Mouse (Mus musculus) regulatory T cell (primary cell): ENCODE measurements around the gene Stk32b.

ENCODE experiments used
- in situ Hi-C: fragments of 300-600 bp; cut with MboI, MseI; formaldehyde crosslinking; loops from one replicate; pipeline ENCODE4 v1.15.1; 2025; ENCODE audit warnings: high pct_unique_total_duplicates

The Stk32b gene

DNA sequence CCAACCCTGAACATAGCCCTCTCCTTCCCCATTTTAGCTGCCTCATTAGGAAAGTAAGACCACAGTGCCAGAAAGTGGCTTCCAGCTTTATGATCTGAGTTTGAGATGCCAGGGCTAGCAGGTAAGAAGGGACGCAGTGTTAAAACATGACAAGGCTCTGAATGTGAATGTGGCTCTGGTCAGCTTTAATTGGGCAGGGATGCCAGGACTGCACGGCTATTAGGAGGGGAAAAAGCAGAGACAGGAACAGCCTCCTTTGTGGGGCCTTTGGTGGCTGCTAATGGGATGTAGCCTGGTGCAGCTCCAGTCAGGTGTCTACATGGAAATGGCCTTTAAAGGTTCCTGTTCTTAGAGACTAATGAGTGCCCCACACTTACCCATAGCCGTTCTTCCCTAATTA is 52.0 kb downstream of the Stk32b start:
- in situ Hi-C loops: no loop called here

DNA sequence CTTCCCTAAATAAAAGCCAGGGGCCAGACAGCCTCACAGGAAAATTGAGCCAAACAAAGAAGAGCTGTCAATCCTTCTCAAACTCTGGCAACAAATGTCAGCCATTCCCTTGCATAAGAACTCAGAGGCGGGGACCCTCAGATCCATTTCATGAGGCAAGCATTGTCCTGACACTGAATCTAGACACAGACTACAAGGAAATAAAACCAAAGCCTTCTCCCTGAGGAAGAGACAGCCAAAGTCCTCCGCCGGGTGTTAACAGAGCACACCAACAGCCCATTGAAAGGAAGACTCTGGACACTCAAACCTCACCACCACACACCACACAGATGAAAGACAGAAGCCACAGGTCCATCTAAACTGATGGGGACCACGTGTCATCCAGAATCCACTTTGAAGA is 57.8 kb downstream of the Stk32b start:
- in situ Hi-C loops: no loop called here

DNA sequence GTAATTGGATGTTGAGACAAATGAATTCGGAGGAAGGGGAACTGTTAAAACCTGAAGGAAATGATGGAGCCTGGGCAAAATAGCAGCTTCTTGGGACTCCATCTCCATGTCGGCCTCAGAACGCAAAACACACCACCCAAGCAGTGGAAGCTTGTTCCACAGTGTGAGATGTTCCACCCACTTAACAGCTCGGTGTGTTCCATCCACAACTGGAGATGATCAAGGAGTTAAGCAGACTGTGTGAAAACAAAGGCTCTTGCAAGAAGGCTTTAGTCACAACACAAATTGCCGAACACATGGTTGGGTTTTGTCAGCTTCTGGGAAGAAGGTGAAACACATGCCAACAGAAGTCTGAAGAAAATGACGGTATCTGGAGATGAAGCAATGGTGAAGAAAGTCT is 59.2 kb downstream of the Stk32b start:
- in situ Hi-C loops: no loop called here

DNA sequence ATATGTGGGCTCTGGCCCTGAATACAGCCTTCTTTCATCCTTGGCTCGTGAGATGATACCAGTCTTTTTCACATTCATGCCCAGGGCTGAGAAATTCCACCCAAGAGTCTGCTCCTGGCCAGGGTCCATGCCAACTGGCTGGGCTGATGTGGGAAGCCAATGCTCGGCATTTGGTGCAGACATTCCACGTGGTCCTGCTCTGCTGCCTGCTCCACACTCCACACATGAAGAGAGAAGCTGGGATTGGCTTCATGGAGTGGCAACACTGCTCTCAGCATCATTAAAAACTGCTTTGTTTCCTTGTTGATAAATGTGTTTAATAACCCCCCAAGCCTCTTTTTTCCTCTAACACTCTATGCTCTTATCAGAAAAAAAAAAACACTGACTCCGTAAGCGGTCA is 61.8 kb downstream of the Stk32b start:
- in situ Hi-C loops: no loop called here

DNA sequence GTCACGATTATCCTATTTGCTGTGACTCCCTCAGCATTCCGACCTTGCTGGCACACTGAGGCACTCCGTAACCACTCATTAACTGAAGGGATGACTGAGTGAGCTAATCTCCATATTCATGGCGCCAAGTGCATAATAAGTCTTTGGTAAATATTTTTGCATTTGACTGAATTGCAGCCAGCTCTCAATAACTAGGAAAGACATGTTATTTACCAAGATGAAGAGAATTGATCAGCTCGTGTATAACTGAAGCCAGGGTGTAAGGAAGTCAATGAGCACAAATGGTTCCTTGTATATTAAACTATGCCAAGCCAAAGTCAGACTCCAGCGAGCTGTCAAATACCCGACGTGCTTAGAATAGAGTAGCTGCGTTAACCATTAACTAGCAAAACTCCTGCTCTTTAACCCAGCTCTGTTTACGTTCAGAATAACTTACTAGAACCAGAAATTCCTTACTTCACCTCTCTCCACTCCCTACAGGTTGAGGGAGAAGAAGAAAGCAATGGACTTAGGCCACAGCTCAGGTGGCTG is 66.2 kb downstream of the Stk32b start:
- in situ Hi-C loops: no loop called here

DNA sequence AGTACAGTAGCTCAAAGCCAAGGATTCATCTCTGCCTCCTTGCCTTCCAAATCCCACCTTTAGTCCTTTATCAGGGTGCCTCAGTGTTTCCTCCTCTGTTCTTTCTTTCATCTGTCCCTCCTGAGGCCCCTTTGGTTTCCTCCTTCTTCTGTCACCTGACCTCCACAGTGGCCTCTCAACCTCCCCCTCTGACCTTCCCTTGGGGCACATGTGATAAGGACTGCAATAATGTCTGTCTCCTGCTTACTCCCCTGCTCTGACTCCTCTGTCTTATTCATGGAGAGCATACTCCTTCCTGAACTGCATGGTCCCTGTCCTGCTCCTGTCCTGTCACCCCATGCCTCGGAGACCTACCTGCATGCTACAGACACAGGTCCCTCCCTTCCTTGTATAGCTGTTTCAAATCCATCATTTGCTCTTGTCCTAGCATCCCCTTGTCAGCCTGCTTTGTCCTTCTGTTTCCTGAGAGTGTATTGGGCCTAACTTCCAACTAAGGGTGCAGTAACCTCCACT is 66.8 kb downstream of the Stk32b start:
- in situ Hi-C loops: no loop called here

DNA sequence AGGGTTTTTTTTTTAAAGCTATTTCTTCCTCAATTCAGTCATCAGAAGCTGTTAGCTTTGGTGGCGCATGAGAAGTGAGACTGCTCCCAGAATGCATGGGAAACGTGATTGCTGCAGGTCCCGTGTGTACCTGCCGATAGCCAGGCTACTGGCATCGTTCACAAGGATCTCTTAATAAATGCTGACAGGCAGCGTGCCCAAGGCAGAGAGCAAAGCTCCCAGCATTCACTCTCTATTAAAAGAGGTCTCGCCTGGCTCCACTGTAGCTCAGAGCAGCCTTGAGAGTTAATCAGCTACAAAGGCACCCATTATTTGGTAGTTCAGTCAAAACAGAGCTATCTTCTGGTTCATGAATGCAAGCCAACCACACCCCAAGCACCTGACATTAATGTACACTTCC is 72.9 kb downstream of the Stk32b start:
- in situ Hi-C loops: no loop called here

DNA sequence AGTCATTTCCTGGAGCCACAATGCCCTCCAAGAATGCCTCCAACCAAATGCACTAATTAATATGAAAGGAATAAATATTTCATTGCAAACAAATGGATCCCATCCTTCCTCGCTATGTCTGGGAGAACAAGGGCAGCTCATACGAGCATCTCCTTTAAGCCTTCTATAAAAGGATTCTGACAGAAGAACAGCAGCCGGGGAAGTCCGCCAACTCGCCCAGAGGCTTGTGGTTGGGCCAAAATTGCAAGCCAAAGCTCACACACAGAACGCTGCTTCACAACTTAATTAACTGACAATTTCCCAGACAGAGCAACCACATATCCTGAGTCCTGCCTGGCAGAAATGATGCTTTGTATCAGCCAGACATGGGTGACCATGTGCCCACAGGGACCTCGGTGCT is 74.5 kb downstream of the Stk32b start:
- in situ Hi-C loops: no loop called here

DNA sequence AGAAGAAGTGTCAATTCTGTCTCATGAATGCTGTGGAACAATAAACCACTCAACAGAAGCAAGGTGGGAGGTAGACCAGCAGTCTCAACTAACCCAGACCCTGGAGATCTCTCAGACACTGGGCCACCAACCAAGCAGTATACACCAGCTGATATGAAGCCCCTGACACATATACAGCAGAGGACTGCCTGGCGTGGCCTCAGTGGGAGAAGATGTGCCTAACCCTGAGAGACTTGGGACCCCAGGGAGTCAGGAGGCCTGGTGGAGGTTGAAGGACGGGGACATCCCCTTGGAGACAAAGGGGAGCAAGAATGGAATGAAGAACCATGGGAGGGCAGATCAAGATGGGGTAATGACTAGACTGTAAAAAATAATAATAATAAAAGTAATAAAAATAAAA is 82.2 kb downstream of the Stk32b start:
- in situ Hi-C loops: no loop called here

DNA sequence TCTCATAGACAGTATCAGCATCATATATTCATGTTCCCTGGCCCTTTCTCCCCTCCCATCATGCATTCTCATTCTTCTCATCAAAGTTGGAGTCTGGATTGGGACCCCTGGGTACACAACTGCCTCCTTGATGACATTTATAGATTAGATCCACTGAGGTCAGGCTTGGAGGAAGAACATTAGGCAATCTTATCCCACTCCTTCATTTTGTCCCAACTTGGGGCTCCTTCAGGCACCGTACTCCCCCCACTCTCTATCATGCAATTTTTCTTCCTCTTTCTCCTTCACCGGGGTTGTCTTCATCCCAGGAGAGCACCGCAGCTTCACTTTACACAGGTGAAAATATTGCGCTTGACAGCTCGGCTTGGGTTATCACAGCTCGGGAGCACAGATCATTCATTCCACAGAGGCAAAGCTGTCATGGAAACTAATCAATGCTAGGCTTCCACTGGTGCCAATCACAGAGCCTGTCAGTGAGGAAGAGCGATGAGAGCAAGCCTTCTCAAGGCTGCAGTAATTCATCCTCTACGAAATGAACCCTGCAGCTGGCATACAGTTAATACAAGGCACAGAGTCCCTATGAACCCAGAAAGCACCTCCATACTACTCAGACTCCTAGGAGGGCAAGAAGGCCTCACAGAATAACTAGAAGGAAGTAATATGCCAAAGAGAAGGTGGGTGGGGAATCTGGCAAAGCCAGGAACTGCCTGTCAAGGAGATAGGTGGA is 89.4 kb downstream of the Stk32b start:
- in situ Hi-C loops: no loop called here

DNA sequence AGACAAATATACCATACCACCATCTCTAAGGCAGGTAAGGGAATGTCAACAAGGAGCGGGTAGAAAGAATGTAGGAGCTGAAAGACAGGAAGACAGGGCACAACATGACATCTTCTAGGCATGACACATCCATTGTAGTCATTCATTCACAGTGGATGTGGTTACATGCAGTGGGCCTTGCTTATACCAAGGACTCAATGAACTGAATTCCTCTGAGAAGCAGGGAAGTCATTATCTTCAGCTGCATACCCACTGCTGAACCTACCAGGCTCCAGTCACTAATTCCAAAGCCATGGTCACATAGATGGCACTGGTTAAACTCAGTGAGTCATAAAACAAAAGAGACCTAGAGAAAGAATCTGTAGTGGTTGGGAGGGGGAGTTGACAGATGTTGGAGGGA is 105.1 kb downstream of the Stk32b start:
- in situ Hi-C loops: no loop called here

DNA sequence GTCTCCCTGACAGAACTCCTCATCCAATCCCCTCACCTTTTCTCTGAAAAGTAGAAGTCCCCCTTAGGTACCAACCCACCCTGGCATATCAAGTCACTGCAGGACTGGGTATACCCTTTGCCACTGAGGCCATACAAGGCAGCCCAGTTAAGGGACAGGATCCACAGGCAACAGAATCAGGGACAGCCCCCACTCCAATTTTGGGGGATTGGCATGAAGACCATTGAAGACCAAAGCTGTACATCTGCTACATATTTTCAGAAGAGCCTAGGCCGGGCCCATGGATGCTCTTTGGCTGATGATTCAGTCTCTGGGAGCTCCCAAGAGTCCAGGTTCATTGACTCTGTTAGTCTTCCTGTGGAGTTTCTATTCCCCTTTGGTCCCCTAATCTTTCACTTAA is 117.4 kb downstream of the Stk32b start:
- in situ Hi-C loops: no loop called here

DNA sequence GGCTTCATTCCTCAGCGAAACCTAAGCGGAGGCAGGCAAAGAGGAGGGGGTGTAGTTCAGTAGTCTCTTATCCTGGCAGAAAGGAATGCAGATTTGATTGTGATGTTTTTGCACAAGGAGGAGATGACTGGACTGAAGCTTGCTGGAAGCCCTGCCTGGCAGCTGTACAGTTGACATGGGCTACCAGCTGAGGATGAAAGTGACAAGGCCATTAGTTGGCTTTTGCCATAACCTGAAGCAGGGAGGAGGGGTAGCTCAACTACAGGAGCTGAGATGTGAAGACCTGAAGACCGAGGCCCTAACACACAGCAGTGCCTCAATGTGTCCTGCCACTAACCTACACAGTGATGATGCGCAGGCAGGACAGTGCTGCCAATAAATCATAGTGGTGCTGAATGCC is 118.7 kb downstream of the Stk32b start:
- in situ Hi-C loops: no loop called here

DNA sequence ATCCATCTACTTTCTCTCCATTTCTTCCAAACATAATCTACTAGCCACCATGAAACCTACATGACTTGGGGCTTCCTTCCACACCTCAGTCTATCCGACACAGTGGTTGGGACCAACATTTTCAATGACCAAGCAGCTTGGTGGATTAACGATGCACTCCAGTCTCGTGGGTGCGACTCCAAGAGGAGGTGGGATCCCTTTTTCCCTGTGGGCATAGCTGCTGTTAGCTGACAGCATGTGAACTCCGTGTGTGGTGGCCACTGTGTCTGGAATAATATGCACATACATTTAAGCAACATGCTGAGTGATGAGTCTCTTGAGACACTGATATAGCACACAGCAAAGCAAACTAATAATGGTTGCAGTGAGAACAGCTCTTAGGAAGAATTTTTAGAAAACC is 124.6 kb downstream of the Stk32b start:
- in situ Hi-C loops: no loop called here

DNA sequence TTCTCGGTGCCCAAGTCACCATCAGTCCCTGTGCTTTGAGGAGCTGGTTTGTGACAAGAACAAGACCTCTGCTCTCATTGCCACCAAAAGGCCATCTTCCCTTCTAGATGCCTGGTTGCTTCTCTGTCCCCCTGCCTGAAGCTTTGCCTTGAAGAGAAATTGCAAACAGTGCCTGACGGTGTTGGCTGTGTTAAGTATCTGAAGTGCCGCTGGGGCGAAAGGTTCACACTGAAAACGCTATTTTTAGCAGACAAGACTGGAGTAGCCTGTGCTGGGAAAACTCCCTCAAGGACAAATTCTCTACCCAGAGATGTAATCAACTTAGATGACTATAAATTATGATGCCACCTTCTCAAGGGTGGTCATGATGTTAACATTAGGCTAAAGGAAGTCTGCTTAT is 129.1 kb downstream of the Stk32b start:
- in situ Hi-C loops: no loop called here

DNA sequence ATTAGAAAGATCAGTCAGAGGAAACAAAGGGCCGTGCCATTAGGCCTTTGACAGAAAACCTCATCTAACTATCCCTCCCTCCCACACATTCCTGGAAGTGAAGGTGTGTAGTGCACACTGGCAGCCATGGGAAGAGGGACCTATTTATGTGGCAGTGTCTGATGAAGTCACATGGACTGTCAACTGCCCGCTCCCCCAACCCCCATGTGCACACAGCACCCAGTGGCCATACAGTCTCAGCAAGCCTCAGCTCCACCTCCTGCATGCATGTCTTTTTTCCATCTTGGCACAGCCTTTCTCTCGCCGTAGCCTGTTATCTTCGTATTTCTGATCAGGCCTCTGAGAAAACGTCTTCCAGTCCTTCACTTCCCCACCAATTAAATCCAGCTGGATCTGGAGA is 130.9 kb downstream of the Stk32b start:
- in situ Hi-C loops: no loop called here

DNA sequence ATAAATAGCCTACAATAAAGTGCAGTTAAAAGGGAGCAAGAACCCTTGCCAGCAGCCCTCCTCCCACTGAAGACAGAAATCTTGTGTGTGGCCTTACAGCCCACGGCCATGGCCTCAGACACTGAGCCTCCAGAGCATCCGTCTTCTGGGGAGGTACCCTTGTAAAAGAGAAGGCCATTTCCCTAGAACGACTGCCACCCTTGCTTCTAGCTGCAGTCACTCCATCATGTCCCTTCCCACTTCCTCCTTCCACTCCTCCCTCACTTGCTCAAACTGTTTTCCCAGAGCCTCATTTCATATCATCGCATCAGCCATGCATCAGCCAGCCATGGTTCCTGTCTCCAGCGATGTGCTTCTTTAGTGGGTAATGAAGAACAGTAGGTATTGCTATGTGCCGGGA is 141.5 kb downstream of the Stk32b start:
- in situ Hi-C loops: no loop called here

DNA sequence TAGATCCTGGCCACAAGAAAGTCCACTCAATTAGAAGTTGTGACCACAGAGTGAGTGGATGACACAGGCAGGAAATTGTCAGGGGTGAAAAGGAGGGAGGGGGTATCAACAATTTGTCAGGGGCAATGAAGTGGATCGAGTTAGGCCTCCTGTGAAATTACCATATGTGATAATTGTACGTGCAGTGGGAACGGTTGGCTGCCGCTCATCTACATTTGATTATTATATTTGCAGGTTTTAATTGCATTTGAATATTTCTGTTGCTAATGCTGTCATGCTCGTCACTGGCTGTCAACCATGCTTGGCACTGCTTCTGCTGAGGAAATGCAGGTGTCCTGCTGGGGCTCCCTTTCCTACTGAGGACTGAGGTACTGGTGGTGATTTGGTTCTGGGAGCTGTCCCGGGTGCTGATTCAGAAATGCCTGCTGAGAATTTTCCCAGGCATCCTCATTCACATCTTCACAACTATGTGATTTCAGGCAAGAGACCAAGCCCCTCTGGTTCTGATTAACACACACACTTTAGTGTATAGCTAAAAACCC is 159.6 kb downstream of the Stk32b start:
- in situ Hi-C loops: no loop called here

DNA sequence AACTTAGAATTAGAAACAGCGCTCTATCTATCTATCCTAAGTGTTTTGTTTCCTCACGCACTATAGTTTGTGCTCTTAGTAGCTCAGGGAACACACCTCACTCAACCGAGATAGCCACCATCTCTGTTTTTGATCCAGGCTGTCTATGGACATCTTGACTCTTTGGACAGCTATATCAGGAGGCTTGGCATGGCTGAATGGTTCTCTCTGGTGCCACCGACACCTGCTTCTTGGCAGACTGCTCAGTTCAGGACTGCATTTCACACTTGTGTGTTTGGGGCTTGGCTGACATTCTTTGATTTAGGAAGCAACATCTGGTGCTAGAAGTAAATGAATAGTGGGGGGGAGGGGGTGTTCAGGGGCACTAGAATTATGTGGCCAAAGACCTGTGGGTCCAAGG is 162.7 kb downstream of the Stk32b start:
- in situ Hi-C loops: no loop called here

DNA sequence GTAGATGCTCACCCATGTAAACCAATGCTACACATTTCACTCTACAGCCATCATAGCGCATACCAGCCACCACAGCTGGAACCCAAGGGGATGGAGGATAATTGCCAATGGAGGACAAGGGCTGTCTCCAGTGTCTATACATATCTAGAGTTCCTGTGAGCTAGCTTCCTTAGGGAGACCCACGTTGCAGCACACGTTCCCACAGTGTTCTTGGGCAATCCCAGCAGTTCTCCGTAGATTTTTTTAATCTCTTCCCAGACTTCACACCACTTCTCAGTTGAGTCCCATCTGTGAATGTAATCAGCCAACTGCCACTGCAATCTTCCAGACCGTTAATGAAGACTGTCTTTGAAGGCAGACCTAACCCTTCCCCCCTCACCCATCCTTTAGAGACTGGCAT is 165.3 kb downstream of the Stk32b start:
- in situ Hi-C loops: no loop called here

DNA sequence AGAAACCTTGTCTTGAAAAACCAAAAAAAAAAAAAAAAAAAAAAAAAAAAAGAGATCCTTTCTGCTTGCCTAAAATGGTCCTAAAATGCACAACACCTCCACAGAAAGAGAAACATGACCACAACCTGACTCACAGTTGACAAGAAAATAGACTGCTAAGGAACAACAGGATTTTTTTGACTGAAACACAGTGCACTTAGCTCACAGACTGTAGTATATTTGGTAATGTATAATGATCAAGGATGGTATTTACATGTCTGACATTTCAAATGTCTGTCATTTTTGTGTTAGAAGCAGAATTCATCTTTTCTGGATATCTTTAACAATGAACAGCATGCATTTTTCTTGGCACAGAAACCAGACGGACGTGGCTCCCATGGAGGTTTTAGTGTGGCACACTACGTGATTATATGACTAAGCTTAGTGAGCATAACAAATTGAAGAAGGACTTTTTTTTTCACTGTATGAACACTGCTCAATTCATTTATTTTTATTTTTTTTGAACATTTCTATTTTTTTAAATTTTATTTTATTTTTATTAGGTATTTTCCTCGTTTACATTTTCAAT is 181.2 kb downstream of the Stk32b start:
- in situ Hi-C loops: no loop called here

DNA sequence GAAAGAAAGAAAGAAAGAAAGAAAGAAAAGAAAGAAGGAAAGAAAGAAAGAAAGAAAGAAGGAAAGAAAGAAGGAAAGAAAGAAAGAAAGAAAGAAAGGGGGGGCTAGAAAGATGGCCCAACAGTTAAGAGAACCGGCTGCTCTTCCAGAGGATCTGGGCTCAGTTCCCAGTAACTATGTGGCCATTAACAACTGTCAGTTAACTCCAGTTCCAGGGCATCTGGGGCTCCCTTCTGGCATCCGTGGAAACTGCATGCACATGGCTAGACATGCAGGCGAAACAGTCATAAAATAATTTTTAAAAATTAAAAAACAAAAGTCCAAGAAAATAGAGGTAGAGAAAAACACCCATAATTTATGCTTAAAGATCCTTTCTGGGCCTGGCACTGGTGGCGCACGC is 181.7 kb downstream of the Stk32b start:
- in situ Hi-C loops: no loop called here

DNA sequence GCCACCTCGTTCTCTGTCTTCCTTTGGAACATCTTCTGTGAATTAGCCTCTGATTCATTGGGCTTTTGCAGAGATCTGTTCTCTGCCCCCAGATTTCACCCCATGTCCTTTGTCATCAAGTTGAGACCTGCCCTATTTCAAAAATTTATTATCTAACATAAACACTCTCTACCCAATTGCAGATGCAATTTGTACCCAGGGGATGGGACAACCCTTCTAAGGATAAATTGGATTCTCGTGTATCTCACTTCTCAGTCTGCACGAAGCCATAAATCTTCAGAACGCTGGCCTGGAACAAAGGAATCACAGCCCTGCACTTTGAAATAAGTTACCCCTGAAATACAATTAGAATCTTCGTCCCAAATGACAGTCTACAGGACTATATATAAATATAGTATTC is 191.6 kb downstream of the Stk32b start:
- in situ Hi-C loops: no loop called here
